Mouse (Mus musculus): ENCODE measurements at regions not wholly inside any gene's neighbourhood (a gene's known extent, or its start where the extent isn't known, plus 50 kb on each side); places are given as distances from the start of the nearest gene placed in this dataset.

DNA sequence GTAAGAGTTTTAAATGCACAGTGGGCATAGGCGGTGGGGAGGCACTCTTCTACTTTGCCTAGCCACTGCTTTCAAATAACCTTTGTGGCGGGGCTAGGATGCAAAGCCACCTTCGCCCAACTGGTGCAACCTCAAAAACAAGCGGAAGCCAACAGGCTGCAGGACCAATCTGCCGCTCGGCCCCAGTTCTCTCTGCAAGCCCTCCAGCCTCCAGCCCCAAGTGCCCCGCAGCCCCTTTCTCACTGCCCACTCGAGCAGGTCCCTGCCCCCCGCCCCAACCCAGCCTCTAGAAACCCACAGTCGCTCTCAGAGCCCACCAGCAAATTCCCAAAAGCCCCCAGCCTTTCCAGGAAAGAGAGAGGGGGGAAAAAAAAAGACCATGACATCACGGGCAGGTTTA lies 89.6 kb upstream of the Ssbp2 start:
- ATAC-seq, result peak; percentile 53

DNA sequence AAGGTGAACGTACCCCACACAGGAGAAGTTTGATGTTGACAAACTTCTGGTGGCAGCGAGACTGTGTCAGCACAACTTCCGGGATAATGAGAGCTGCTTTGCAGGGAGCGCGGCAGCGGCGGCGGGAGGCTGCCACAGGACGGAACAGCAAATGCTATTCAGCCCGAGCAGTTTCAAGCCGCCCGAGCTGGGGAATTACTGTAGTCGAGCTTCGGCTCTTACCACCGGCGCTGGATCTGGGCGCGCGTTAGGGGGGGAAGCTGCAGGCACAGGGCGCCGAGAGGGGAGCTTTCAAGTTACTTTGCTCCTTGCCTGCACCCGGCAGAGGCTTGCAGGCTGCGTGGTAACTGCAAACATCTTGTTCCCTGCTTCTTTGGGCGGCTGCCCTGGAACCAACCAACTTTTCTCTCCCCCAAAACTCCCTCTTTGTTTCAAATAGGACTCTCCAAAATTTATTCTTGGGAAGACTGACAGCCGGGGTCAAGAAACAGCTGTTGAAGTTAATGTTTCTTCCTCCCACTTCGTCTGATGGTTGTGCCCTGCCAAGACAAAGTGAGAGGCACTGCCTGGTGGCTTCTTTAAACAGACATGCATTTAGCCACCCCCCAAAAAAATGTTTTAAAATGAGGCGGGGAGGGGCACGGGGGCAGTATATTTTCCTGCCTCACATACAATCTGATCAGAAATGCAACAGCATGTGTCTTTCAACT lies 89.0 kb upstream of the Ssbp2 start:
- ATAC-seq, result peak; percentile 91

DNA sequence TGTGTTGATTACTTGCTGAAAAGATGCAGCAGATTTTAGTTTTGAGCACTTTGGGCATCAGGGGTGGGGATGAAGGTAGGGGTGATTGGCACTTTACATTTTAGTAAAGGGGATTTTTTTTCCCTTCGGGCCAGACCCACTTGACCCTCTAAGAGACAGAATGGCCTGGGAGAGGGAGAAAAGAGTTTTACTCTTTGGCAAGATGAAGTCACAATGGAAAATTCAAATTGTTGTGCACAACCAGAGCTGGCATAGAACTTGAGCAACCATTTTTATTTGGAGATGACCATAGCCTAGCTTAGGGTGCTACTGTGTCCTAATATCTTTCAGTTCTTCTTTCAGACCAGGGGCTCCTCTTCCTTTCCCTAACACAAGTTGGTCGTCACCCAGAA lies 88.5 kb upstream of the Ssbp2 start:
- ATAC-seq, result no peak

DNA sequence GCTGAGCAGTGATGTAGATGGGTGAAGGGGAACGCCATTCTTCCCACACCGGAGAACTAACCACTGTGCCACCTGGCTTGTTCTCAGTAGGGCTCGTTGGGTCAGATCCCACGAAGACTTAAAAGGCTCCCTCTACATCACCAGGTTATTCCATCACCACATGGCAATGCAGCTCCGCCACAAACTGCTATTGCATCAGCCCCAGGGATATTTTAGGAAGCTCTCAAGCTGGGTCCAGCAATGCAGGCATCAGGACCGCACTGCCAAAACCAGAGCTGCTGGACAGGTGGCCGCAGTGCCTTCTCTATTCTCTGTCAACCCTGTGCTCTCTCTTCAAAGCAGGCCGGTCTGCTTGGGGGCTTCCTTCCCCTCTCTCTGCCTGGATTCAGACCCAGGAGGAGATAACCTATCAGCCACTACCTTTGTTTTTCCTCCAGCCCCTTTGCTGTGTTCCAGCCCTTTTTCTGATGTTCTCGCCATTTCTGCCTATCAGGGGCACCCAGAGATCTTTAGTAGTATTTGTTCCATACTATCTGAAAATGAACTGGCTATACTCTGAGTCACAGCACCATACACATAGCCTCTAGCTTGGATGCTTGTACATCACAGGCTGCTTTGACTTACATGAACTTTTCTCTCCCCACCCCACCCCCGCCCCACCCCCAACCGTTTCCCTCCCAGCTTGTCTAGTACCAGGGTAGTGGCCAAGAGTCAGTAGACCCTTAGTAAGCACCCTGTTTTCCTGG lies 87.8 kb upstream of the Ssbp2 start:
- ATAC-seq, result no peak

DNA sequence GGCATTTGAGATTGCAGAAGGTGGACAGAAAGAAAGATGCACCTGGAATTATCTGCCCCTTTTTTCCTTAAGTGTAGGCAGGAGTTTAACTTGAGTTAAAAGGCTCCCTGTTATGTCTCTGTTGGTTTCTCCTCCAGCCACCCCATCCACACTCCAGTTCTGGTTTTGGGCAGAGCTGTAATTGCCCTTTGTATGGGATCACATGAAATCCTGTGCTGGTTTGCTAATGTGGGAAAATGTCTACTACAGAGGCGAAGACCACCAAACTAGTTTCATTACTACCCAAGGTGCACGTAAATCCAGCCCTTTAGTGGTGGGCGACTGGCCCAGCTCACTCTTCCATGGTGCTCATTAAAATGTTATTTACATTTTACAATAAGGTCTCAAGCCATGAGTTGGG lies 85.9 kb upstream of the Ssbp2 start:
- ATAC-seq, result no peak

DNA sequence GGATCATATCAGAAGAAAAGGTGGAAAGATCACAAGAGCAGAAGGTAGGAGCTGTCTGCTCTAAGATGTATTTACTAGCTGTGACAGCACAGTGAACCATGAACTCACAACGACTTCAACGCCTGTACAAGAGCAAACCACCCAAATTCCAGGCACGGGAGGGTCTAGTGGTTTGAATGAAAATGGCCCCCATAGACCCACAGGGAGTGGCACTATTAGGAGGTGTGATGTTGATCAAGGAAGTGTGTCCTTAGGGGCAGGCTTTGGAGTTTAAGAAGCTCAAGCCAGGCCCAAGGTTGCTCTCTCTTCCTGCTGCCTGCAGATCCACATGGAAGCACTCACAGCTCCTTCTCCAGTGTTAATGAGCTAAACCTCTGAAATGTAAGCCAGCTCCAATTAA lies 83.5 kb upstream of the Ssbp2 start:
- ATAC-seq, result no peak

DNA sequence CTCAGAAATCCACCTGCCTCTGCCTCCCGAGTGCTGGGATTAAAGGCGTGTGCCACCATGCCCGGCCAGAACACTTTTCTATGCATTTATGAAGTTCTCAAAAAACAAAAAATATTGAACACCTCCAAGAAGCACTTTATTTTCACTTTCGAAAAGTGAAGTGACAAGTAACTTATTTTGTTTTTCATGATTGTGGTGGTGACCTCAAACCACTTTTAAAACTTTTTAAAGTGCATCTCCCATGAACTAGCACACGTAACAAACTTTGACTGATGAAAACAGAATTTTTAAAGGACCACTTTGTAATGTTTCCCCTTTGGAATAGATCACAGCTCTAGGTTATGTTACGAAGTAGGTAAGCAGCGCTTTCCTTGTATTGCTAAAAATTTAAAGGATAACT lies 82.7 kb upstream of the Ssbp2 start:
- ATAC-seq, result peak; percentile 70

DNA sequence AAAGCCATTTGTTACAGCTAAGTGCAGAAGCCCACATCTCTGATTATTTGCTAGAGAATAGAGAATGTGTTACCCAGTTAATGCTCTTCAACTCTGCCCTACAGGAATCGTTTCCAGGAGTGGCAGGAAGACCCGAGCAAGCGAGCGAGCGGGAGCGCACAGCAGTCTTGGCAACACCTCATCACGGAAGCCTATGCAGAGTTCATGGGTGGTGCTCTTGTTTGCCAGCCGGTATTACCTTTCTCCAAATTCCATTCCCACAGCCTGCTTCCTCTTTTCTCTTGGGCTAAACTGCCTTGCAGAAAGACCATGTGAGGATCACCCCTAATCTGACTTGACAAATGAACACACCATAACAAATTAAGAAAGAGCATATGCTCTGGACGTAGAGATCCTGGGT lies 82.1 kb upstream of the Ssbp2 start:
- ATAC-seq, result no peak

DNA sequence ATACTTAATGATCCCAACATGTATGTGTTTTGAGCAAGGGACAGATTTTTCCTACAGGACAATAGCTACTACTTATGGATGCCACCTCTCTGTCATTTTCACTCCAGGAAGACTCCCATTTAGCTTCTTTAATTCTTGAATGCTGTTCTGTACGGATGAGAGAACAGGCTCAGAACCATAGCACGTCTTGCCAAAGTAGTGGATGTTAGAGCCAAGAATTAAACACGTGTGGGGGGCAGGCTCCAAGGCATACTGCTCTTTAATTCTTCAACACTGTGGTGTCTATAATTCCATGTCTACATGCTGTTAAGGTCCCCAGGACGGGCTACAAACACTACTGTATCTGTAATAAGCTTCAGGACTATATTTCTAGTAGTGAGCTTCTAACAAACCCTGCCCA lies 74.7 kb upstream of the Ssbp2 start:
- no peak for ATAC-seq

DNA sequence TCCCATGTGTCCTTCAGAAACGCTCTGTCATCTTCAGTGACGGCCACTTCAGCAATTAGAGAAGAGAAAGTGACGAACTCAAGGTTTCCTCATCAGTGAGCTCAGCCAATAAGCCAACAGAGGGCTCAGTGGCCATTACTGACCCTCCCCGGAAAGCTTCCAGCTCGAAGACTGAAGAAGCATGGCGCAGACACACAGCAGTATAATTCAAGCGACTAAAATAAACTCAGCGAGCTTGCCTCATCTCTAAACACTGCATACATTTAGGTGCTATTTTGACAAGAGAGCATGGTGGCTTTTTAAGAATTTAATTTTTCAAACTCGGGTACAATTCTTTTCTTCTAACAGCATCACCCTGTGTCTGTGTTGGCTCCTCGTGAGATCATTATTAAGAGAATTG lies 72.2 kb upstream of the Ssbp2 start:
- no peak for ATAC-seq

DNA sequence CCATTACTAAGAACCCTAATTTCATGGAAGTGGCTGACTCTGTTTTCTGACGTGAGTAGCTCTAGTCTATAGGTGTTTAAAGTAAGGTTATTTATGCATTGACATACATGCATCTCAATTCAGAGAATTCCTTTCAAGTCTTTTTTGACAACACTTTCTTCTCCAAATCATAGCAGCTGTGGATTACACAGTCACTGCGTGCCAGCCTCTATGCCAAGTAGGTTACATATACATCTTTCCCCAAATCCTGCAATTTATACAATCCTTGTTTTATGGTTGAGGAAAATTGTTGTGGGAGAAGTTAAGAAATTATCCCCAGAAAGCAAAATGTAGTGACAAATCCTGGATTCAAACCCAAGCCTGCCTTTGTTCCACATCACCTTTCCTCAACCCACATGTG lies 56.5 kb upstream of the Ssbp2 start:
- no peak for ATAC-seq

DNA sequence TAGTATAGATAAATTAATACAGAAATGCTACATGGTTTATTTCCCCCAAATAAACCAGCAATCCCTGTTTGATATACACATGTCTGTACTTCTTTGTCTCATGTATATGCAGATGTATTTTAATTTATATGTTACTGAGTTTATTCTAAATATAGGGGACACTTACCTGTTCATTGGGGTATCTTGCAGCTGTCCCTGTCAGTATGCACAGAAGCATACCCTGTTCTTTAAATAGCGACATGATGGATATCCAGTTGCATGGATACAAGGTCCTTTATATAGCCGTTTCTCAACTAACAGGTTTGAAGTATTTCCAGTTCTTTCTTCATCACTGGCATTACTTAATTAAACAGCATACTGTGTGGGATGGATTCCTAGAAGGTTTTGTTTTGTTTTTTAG lies 55.1 kb upstream of the Ssbp2 start:
- no peak for ATAC-seq

DNA sequence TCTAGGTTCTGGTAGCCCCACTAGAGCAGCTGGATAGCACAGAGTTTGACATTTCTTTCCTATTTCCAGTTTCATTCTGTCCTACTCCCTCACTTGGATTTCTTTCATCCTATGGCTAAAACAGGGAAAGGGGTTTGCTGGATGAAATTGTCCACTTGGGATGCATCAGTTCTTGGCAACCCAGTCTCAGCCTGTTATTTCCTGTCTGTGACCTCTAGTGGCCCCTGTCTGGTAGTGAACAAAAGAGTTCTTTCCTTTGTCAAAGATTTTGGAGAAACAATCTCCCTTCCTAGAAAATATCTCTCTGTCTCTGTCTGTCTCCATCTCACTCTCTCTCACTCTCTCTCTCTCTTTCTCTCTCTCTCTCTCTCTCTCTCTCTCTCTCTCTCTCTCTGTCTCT lies 50.0 kb upstream of the Ssbp2 start:
- peak; percentile 52 for ATAC-seq

Measured in activated CD4-positive, CD25-positive, alpha-beta regulatory T cell, adult 4 months (primary cell).